Mouse (Mus musculus) MEL (cell line): ENCODE measurements around the gene Meis3. TPM values are rescaled to one million over a fixed set of nuclear protein-coding genes. Genes with fewer than 3 reads are reported as not detected.

Experiments used
- DNase-seq: peaks from one replicate; pipeline ENCODE4 v3.0.0; 2011; ENCODE audit warnings: low read depth, low spot score
- H3K27ac ChIP-seq: 2 replicates; pipeline ENCODE4 v1.5.1; 2012; ENCODE audit warnings: low read depth, mild to moderate bottlenecking, control low read depth, low read length, moderate library complexity; ENCODE audit not compliant: control insufficient read depth
- H3K27me3 ChIP-seq, 2 experiments: fragments of 150-350 bp in 1 of 2; sonication (generic) in 1 of 2; 2 replicates each; pipeline ENCODE4 v1.6.1; 2012; ENCODE audit warnings: low read length in 2 of 2, mild to moderate bottlenecking in 2 of 2, improper control_type of control experiment in 1 of 2, moderate library complexity in 1 of 2; ENCODE audit not compliant: insufficient read depth in 2 of 2, control insufficient read depth in 1 of 2
- H3K36me3 ChIP-seq, 2 experiments: 2 replicates each; pipeline ENCODE4 v1.6.1; 2012 to 2014; ENCODE audit warnings: low read length in 2 of 2, improper control_type of control experiment in 1 of 2, inconsistent platforms in 1 of 2, mild to moderate bottlenecking in 1 of 2; ENCODE audit not compliant: insufficient read depth in 2 of 2, control insufficient read depth in 1 of 2
- H3K4me1 ChIP-seq, 2 experiments: fragments of 150-350 bp in 1 of 2; sonication (generic) in 1 of 2; 2 replicates each; pipeline ENCODE4 v1.6.1; 2012; ENCODE audit warnings: low read length in 2 of 2, improper control_type of control experiment in 1 of 2, mild to moderate bottlenecking in 1 of 2; ENCODE audit not compliant: insufficient read depth in 2 of 2, control insufficient read depth in 1 of 2
- H3K4me3 ChIP-seq, 2 experiments: fragments of 150-350 bp in 1 of 2; sonication (generic) in 1 of 2; 2 replicates each; pipeline ENCODE4 v1.5.1; 2012; ENCODE audit warnings: low read depth in 2 of 2, low read length in 2 of 2, mild to moderate bottlenecking in 2 of 2, moderate library complexity in 2 of 2, control low read depth in 1 of 2, improper control_type of control experiment in 1 of 2; ENCODE audit not compliant: control insufficient read depth in 1 of 2, insufficient read depth in 1 of 2
- H3K79me2 ChIP-seq: 2 replicates; pipeline ENCODE4 v1.6.1; 2012; ENCODE audit warnings: mild to moderate bottlenecking, low read length, moderate library complexity; ENCODE audit not compliant: control insufficient read depth, poor library complexity, insufficient read depth
- H3K9ac ChIP-seq: 2 replicates; pipeline ENCODE4 v1.6.1; 2012; ENCODE audit warnings: low read depth, mild to moderate bottlenecking, control low read depth, low read length, moderate library complexity; ENCODE audit not compliant: control insufficient read depth, poor library complexity, severe bottlenecking
- H3K9me3 ChIP-seq: fragments of 150-350 bp; sonication (generic); replicated peaks from 2 replicates; pipeline ENCODE4 v1.6.1; 2012; ENCODE audit warnings: mild to moderate bottlenecking, low read length, improper control_type of control experiment, moderate library complexity; ENCODE audit not compliant: insufficient read depth
- CTCF ChIP-seq, 3 experiments: IDR thresholded peaks in 2 of 3; conservative IDR thresholded peaks in 1 of 3; 2 replicates each; pipeline ENCODE4 v1.5.1; 2011 to 2012; ENCODE audit warnings: low read length in 3 of 3, low read depth in 2 of 3, mild to moderate bottlenecking in 2 of 3, improper control_type of control experiment in 1 of 3, inconsistent platforms in 1 of 3, mixed read lengths in 1 of 3, moderate library complexity in 1 of 3; ENCODE audit not compliant: control insufficient read depth in 1 of 3, insufficient read depth in 1 of 3, poor library complexity in 1 of 3, severe bottlenecking in 1 of 3
- ELF1 ChIP-seq: IDR thresholded peaks from 2 replicates; pipeline ENCODE4 v1.6.1; 2014; ENCODE audit warnings: low read depth, mild to moderate bottlenecking, inconsistent platforms, low read length, improper control_type of control experiment, moderate library complexity
- JUND ChIP-seq: IDR thresholded peaks from 2 replicates; pipeline ENCODE4 v1.6.1; 2011; ENCODE audit warnings: low read depth, mild to moderate bottlenecking, improper control_type of control experiment, low read length
- KAT2A ChIP-seq: conservative IDR thresholded peaks from 2 replicates; pipeline ENCODE4 v1.6.1; 2012; ENCODE audit warnings: low read depth, low read length, improper control_type of control experiment, inconsistent platforms
- MAZ ChIP-seq: IDR thresholded peaks from 2 replicates; pipeline ENCODE4 v1.6.1; 2012; ENCODE audit warnings: low read depth, mild to moderate bottlenecking, inconsistent platforms, low read length, improper control_type of control experiment
- MXI1 ChIP-seq: IDR thresholded peaks from 2 replicates; pipeline ENCODE4 v1.6.1; 2011; ENCODE audit warnings: mild to moderate bottlenecking, low read depth, low read length, improper control_type of control experiment
- MYC ChIP-seq: IDR thresholded peaks from 2 replicates; pipeline ENCODE4 v1.6.1; 2011; ENCODE audit warnings: low read depth, mild to moderate bottlenecking, low read length, improper control_type of control experiment, moderate library complexity
- POLR2A ChIP-seq, 2 experiments: IDR thresholded peaks; 2 replicates each; pipeline ENCODE4 v1.6.1; 2011 to 2012; ENCODE audit warnings: low read length in 2 of 2, mild to moderate bottlenecking in 2 of 2, control low read depth in 1 of 2, improper control_type of control experiment in 1 of 2, low read depth in 1 of 2, moderate library complexity in 1 of 2; ENCODE audit not compliant: control insufficient read depth in 1 of 2, insufficient read depth in 1 of 2, poor library complexity in 1 of 2
- POLR2AphosphoS2 ChIP-seq: IDR thresholded peaks from 2 replicates; pipeline ENCODE4 v1.6.1; 2011; ENCODE audit warnings: low read length, improper control_type of control experiment
- POLR2AphosphoS5 ChIP-seq: IDR thresholded peaks from 2 replicates; pipeline ENCODE4 v1.6.1; 2012; ENCODE audit warnings: low read depth, borderline replicate concordance, mild to moderate bottlenecking, inconsistent platforms, low read length, moderate library complexity, mixed read lengths
- RCOR1 ChIP-seq: IDR thresholded peaks from 2 replicates; pipeline ENCODE4 v1.6.1; 2012; ENCODE audit warnings: low read depth, mild to moderate bottlenecking, inconsistent platforms, low read length, improper control_type of control experiment
- SIN3A ChIP-seq: IDR thresholded peaks from 2 replicates; pipeline ENCODE4 v1.6.1; 2012; ENCODE audit warnings: low read length, improper control_type of control experiment, inconsistent platforms
- TAL1 ChIP-seq: IDR thresholded peaks from 2 replicates; pipeline ENCODE4 v1.6.1; 2012; ENCODE audit warnings: mild to moderate bottlenecking, inconsistent platforms, low read length, moderate library complexity, mixed read lengths
- TBP ChIP-seq: IDR thresholded peaks from 2 replicates; pipeline ENCODE4 v1.8.0; 2011; ENCODE audit warnings: low read depth, low read length, improper control_type of control experiment
- TCF12 ChIP-seq: IDR thresholded peaks from 2 replicates; pipeline ENCODE4 v1.6.1; 2014; ENCODE audit warnings: low read depth, mild to moderate bottlenecking, inconsistent platforms, low read length, improper control_type of control experiment, moderate library complexity
- USF1 ChIP-seq: IDR thresholded peaks from 2 replicates; pipeline ENCODE4 v1.6.1; 2014; ENCODE audit warnings: low read depth, mild to moderate bottlenecking, inconsistent platforms, low read length, improper control_type of control experiment, moderate library complexity
- ZMIZ1 ChIP-seq: IDR thresholded peaks from 2 replicates; pipeline ENCODE4 v1.6.1; 2012; ENCODE audit warnings: low read depth, mild to moderate bottlenecking, inconsistent platforms, low read length, improper control_type of control experiment, moderate library complexity
- ZNF384 ChIP-seq: IDR thresholded peaks from 2 replicates; pipeline ENCODE4 v1.6.1; 2012; ENCODE audit warnings: low read depth, mild to moderate bottlenecking, inconsistent platforms, low read length, improper control_type of control experiment
- polyA plus RNA-seq, 2 experiments: library from polyadenylated mRNA; stranded (reverse) in 1 of 2; unstranded in 1 of 2; fragments of >175 nt in 1 of 2; fragments of >200 nt in 1 of 2; gene quantifications; 2 replicates each; pipeline versions ENCODE4 v1.2.1 to v1.2.4; 2012; ENCODE audit warnings: low replicate concordance in 2 of 2, low read depth in 1 of 2; ENCODE audit not compliant: insufficient read length in 2 of 2, insufficient read depth in 1 of 2, missing spikeins in 1 of 2
- total RNA-seq: library from RNA; depleted of rRNA; stranded (reverse); fragments of 300-350 nt; gene quantifications from 2 replicates; pipeline ENCODE4 v1.2.3, GENCODE M21; 2012

Gene Meis3
- total and polyA plus RNA-seq, 3 experiments: 4.8 to 14.9 TPM; not detected in 1

- no peak overlapping the region for H3K4me3 ChIP-seq
- no peaks in the 10 kb centered on the region for H3K79me2 ChIP-seq
- H3K27me3 ChIP-seq: no peaks in the 10 kb centered on the region
- H3K36me3 ChIP-seq: no peaks in the 10 kb centered on the region
- no peaks in the 10 kb centered on the region for H3K4me1 ChIP-seq
- no peaks in the 10 kb centered on the region for H3K9me3 ChIP-seq
- no peak for DNase-seq
- H3K27ac ChIP-seq: no peak overlapping the region
- H3K9ac ChIP-seq: no peak overlapping the region
- no peak for TF ChIP-seq MYC
- TF ChIP-seq TAL1: no peak
- TF ChIP-seq JUND: no peak
- no peak for TF ChIP-seq MXI1
- no peak for TF ChIP-seq ZMIZ1
- no peak for TF ChIP-seq MAZ
- TF ChIP-seq TCF12: no peak
- no peak for TF ChIP-seq CTCF (IDR thresholded peaks at IDR 0.05 in 2 of 3, conservative IDR thresholded peaks at IDR 0.05 in 1 of 3; ENCODE audit: control insufficient read depth in 1 of 3, insufficient read depth in 1 of 3, low read depth in 2 of 3, low read length in 3 of 3, poor library complexity in 1 of 3, severe bottlenecking in 1 of 3)
- TF ChIP-seq ELF1: no peak
- no peak for TF ChIP-seq TBP
- no peak for TF ChIP-seq POLR2AphosphoS2
- TF ChIP-seq POLR2AphosphoS5: no peak
- no peak for TF ChIP-seq POLR2A (IDR thresholded peaks at IDR 0.05; ENCODE audit: control insufficient read depth in 1 of 2, insufficient read depth in 1 of 2, low read depth in 1 of 2, low read length in 2 of 2, poor library complexity in 1 of 2)
- TF ChIP-seq USF1: no peak
- no peak for TF ChIP-seq SIN3A
- no peak for TF ChIP-seq RCOR1
Measured at GRCm38 (mm10) chr7:16213196-16213595, 38.3 kb downstream of the Meis3 start.

DNA sequence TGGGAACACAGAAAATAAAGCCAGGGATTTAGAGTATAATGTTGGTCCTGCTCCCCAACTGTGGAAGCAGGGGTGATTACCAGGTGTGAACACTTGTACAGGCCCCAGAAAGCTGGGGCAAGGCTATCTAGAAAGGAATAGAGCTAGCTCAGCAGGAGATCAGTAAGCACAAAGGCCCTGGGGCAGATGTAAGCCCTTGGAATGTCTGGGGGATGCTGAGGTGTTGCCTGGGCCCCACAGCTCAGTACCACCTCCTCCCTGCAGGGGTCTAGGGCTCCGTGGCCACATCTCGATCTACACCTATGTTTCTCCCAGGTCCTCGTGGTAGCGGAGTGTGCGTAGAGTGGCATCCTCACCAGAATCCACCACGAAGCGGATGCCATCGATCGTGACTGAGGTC lies 39.1 kb downstream of the Meis3 start:
- Histone ChIP-seq H3K4me1 (no peaks in the 10 kb centered on the region), H3K4me3 (no peak overlapping the region), H3K27ac (no peak overlapping the region), H3K9me3 (no peaks in the 10 kb centered on the region), H3K79me2 (no peaks in the 10 kb centered on the region), H3K9ac (no peak overlapping the region), H3K36me3 (no peaks in the 10 kb centered on the region), H3K27me3 (no peaks in the 10 kb centered on the region)
- TF ChIP-seq POLR2AphosphoS5 (no peak), KAT2A (no peak), POLR2A (IDR thresholded peaks at IDR 0.05; ENCODE audit: control insufficient read depth in 1 of 2, insufficient read depth in 1 of 2, low read depth in 1 of 2, low read length in 2 of 2, poor library complexity in 1 of 2) (no peak), ZNF384 (no peak)
- DNase-seq: no peak
